Mouse (Mus musculus) neural tube, embryonic 11.5 days (tissue): ENCODE measurements around the gene Polr2c. TPM values are rescaled to one million over a fixed set of nuclear protein-coding genes. Genes with fewer than 3 reads are reported as not detected.
A peak's percentile ranks its signal among the peaks of the same experiment; 100 is the strongest.

Experiments
- ATAC-seq: fragments of 200-750 bp; cut with Nextera tagmentation; 2 replicates; pipeline ENCODE4 v1.8.0; 2017; ENCODE audit warnings: moderate number of reproducible peaks, mild to moderate bottlenecking, moderate TSS enrichment, moderate library complexity; ENCODE audit not compliant: insufficient read depth, low FRiP score, low TSS enrichment
- DNase-seq: peaks from one replicate; pipeline ENCODE4 v3.0.0-alpha.2; 2015; ENCODE audit warnings: low spot score
- H3K27ac ChIP-seq: fragments of 300-500 bp; sonication (generic); 2 replicates; pipeline ENCODE4 v1.5.1; 2014; ENCODE audit warnings: low read depth, mild to moderate bottlenecking, low read length
- H3K27me3 ChIP-seq: fragments of 300-500 bp; sonication (generic); 2 replicates; pipeline ENCODE4 v1.6.1; 2014; ENCODE audit warnings: mild to moderate bottlenecking, low read length, mixed read lengths; ENCODE audit not compliant: control insufficient read depth, insufficient read depth
- H3K36me3 ChIP-seq: fragments of 300-500 bp; sonication (generic); 2 replicates; pipeline ENCODE4 v1.6.1; 2014; ENCODE audit warnings: mild to moderate bottlenecking, low read length, moderate library complexity, mixed read lengths; ENCODE audit not compliant: control insufficient read depth, insufficient read depth
- H3K4me1 ChIP-seq: fragments of 300-500 bp; sonication (generic); 2 replicates; pipeline ENCODE4 v1.6.1; 2014; ENCODE audit warnings: low read length, mixed read lengths; ENCODE audit not compliant: control insufficient read depth, insufficient read depth
- H3K4me2 ChIP-seq: fragments of 300-500 bp; sonication (generic); 2 replicates; pipeline ENCODE4 v1.6.1; 2014; ENCODE audit warnings: low read depth, mild to moderate bottlenecking, moderate library complexity
- H3K4me3 ChIP-seq: fragments of 300-500 bp; sonication (generic); 2 replicates; pipeline ENCODE4 v1.5.1; 2014; ENCODE audit warnings: low read depth, low read length
- H3K9ac ChIP-seq: fragments of 300-500 bp; sonication (generic); 2 replicates; pipeline ENCODE4 v1.6.1; 2014; ENCODE audit warnings: mild to moderate bottlenecking, low read length
- H3K9me3 ChIP-seq: fragments of 300-500 bp; sonication (generic); 2 replicates; pipeline ENCODE4 v1.6.1; 2016; ENCODE audit warnings: low read length; ENCODE audit not compliant: control insufficient read depth
- WGBS: fragments of 180-500 bp; shearing (Covaris S2); extraction: QIAGEN DNeasy Blood & Tissue Kit; methylation state at CpG from one replicate; pipeline ENCODE4 v1.1.7; 2014; 5-methylcytosine and 5-hydroxymethylcytosine counted together
- polyA plus RNA-seq: library from polyadenylated mRNA; unstranded; fragments of >200 nt; fragmentation: Nextera tagmentation; extraction: Ambion mirVana; gene quantifications from 2 replicates; pipeline ENCODE4 v1.2.1, GENCODE M21; 2014

The Polr2c gene
- polyA plus RNA-seq, 1 experiment from 2014 or later: 153 TPM

- H3K36me3 ChIP-seq: no peaks in the 10 kb centered on the region
- H3K9me3 ChIP-seq: no peaks in the 10 kb centered on the region
- H3K27ac ChIP-seq: no peak overlapping the region
- H3K4me1 ChIP-seq: no peaks in the 10 kb centered on the region
- no peak for ATAC-seq
- DNase-seq: no peak
- H3K4me2 ChIP-seq: no peak overlapping the region
- no peak overlapping the region for H3K9ac ChIP-seq
- H3K4me3 ChIP-seq: no peak overlapping the region
- no peaks in the 10 kb centered on the region for H3K27me3 ChIP-seq
- 35% methylated on average over 14 of the region's 14 CpGs for WGBS
These were observed 31.3 kb downstream of the Polr2c start for GRCm38 (mm10) chr8:94888383-94889036.

- WGBS: 39% methylated on average over 2 of the region's 2 CpGs
- no peaks in the 10 kb centered on the region for H3K27me3 ChIP-seq
- H3K36me3 ChIP-seq: no peaks in the 10 kb centered on the region
- no peak overlapping the region for H3K4me3 ChIP-seq
- H3K9ac ChIP-seq: no peak overlapping the region
- no peaks in the 10 kb centered on the region for H3K9me3 ChIP-seq
- no peak for ATAC-seq
- no peak overlapping the region for H3K27ac ChIP-seq
- H3K4me2 ChIP-seq: no peak overlapping the region
- H3K4me1 ChIP-seq: no peaks in the 10 kb centered on the region
- no peak for DNase-seq
These were observed 35.7 kb downstream of the Polr2c start for GRCm38 (mm10) chr8:94892917-94893316.

GRCm38 (mm10) chr8:94899262-94899661, 42.0 kb downstream of the Polr2c start:
- DNase-seq (no peak), ATAC-seq (no peak)
- H3K27ac ChIP-seq: no peak overlapping the region
- no peaks in the 10 kb centered on the region for H3K36me3 ChIP-seq
- no peak overlapping the region for H3K9ac ChIP-seq
- no peaks in the 10 kb centered on the region for H3K9me3 ChIP-seq
- no peak overlapping the region for H3K4me3 ChIP-seq
- 6% methylated on average over 11 of the region's 11 CpGs for WGBS
- peaks cover 14% of the 10 kb centered on the region for H3K4me1 ChIP-seq
- no peak overlapping the region for H3K4me2 ChIP-seq
- H3K27me3 ChIP-seq: no peaks in the 10 kb centered on the region

- H3K4me2 ChIP-seq: no peak overlapping the region
- H3K9ac ChIP-seq: no peak overlapping the region
- 20% methylated on average over 6 of the region's 6 CpGs for whole genome bisulfite sequencing
These were observed 43.4 kb downstream of the Polr2c start for GRCm38 (mm10) chr8:94900617-94901016.

GRCm38 (mm10) chr8:94901031-94901430, 43.8 kb downstream of the Polr2c start:
- DNase-seq (no peak), ATAC-seq (no peak)
- Histone ChIP-seq H3K27me3 (no peaks in the 10 kb centered on the region), H3K36me3 (no peaks in the 10 kb centered on the region; the same call in 1 of the 2 replicates), H3K9ac (no peak overlapping the region), H3K27ac (no peak overlapping the region), H3K4me2 (no peak overlapping the region), H3K4me3 (no peak overlapping the region), H3K4me1 (peaks cover 14% of the 10 kb centered on the region), H3K9me3 (no peaks in the 10 kb centered on the region)
- 29% methylated on average over 5 of the region's 5 CpGs for WGBS

More at GRCm38 (mm10) chr8:94900617-94901016, 43.4 kb downstream of the Polr2c start:
- no peak overlapping the region for H3K4me3 ChIP-seq
- H3K27ac ChIP-seq: no peak overlapping the region
- H3K9me3 ChIP-seq: no peaks in the 10 kb centered on the region
- DNase-seq (no peak), ATAC-seq (no peak)
- no peaks in the 10 kb centered on the region for H3K27me3 ChIP-seq
- H3K4me1 ChIP-seq: peaks cover 14% of the 10 kb centered on the region
- no peaks in the 10 kb centered on the region; the same call in 1 of the 2 replicates for H3K36me3 ChIP-seq

GRCm38 (mm10) chr8:94903709-94904108, 46.5 kb downstream of the Polr2c start:
- H3K4me1 ChIP-seq: peaks cover 14% of the 10 kb centered on the region
- ATAC-seq (peak; percentile 56; the same call in 1 of the 2 replicates), DNase-seq (peak; percentile 35)
- H3K9ac ChIP-seq: no peak overlapping the region
- no peak overlapping the region for H3K27ac ChIP-seq
- no peaks in the 10 kb centered on the region for H3K27me3 ChIP-seq
- 34% methylated on average over 12 of the region's 12 CpGs for WGBS
- H3K9me3 ChIP-seq: no peaks in the 10 kb centered on the region
- no peaks in the 10 kb centered on the region; the same call in 1 of the 2 replicates for H3K36me3 ChIP-seq
- no peak overlapping the region for H3K4me2 ChIP-seq
- no peak overlapping the region for H3K4me3 ChIP-seq

- H3K36me3 ChIP-seq: no peaks in the 10 kb centered on the region; the same call in 1 of the 2 replicates
- no peaks in the 10 kb centered on the region for H3K9me3 ChIP-seq
- no peak overlapping the region for H3K9ac ChIP-seq
- WGBS: 87% methylated on average over 12 of the region's 12 CpGs
- H3K27ac ChIP-seq: no peak overlapping the region
- no peak overlapping the region for H3K4me3 ChIP-seq
- H3K4me1 ChIP-seq: peaks cover 14% of the 10 kb centered on the region
- ATAC-seq: no peak
- H3K27me3 ChIP-seq: no peaks in the 10 kb centered on the region
- H3K4me2 ChIP-seq: no peak overlapping the region
- DNase-seq: no peak
These were observed 47.4 kb downstream of the Polr2c start for GRCm38 (mm10) chr8:94904450-94905175.

GRCm38 (mm10) chr8:94907591-94908300, 50.5 kb downstream of the Polr2c start:
- Histone ChIP-seq H3K4me3 (no peak overlapping the region), H3K27me3 (peaks cover 6% of the 10 kb centered on the region), H3K4me2 (no peak overlapping the region), H3K9ac (no peak overlapping the region), H3K27ac (no peak overlapping the region), H3K36me3 (no peaks in the 10 kb centered on the region; the same call in 1 of the 2 replicates), H3K9me3 (no peaks in the 10 kb centered on the region), H3K4me1 (peaks cover 1% of the 10 kb centered on the region; the same call in 1 of the 2 replicates)
- ATAC-seq (no peak), DNase-seq (no peak)
- WGBS: 87% methylated on average over 18 of the region's 18 CpGs
